Mouse (Mus musculus) spleen, adult 2 months (tissue): Measurements from ENCODE around the gene Ppp1r11.

Experiments
- CTCF ChIP-seq: fragments of 200-500 bp; IDR thresholded peaks from 2 replicates; pipeline ENCODE4 v1.5.1; 2011; ENCODE audit warnings: mild to moderate bottlenecking, inconsistent platforms; ENCODE audit not compliant: insufficient read depth, insufficient read length, insufficient replicate concordance; ENCODE audit errors: extremely low read depth
- POLR2A ChIP-seq: fragments of 200-500 bp; IDR thresholded peaks from 2 replicates; pipeline ENCODE4 v1.6.1; 2011; ENCODE audit warnings: low read depth, low read length, inconsistent platforms

DNA sequence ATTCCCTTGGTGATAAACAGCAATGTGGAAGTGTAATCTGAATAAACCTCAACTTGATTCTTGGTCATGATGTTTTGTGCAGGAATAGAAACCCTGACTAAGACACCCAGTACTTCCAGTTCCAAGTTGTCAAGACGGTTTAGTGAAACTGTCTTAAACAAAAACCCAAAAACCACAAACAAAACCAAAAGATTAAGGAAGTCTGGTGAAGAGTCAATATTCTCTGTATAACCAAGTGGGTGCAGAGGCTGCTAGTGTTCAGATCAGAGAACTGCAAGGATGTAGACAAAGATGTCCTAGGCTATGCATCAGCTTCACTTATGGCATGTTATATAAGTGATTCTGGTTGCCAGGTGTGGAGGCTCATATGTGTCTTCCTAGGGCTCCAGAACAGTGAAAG, 15.3 kb upstream of the Ppp1r11 start:
- TF ChIP-seq CTCF = no peak
- TF ChIP-seq POLR2A = no peak
